Mouse (Mus musculus) erythroblast, embryonic 14.5 days (primary cell): ENCODE measurements around the gene Nxf1. TPM values are rescaled to one million over a fixed set of nuclear protein-coding genes. Genes with fewer than 3 reads are reported as not detected.

Experiments used
- H3K27me3 ChIP-seq: 2 replicates; pipeline ENCODE4 v1.6.1; 2012; ENCODE audit warnings: inconsistent platforms; ENCODE audit not compliant: control insufficient read depth
- H3K36me3 ChIP-seq: 2 replicates; pipeline ENCODE4 v1.6.1; 2012; ENCODE audit warnings: mild to moderate bottlenecking, inconsistent platforms; ENCODE audit not compliant: control insufficient read depth
- H3K4me1 ChIP-seq: 2 replicates; pipeline ENCODE4 v1.6.1; 2012; ENCODE audit warnings: inconsistent platforms; ENCODE audit not compliant: control insufficient read depth
- H3K4me3 ChIP-seq: replicated peaks from 2 replicates; pipeline ENCODE3; 2012; ENCODE audit warnings: moderate library complexity, mild to moderate bottlenecking, inconsistent platforms
- H3K9me3 ChIP-seq: 2 replicates; pipeline ENCODE4 v1.6.1; 2012; ENCODE audit warnings: low read length, inconsistent platforms, mixed read lengths; ENCODE audit not compliant: control insufficient read depth
- GATA1 ChIP-seq: IDR thresholded peaks from 2 replicates; pipeline ENCODE4 v1.6.1; 2012; ENCODE audit warnings: low read length, inconsistent platforms, mixed read lengths
- TAL1 ChIP-seq: IDR thresholded peaks from 3 replicates; pipeline ENCODE4 v1.6.1; 2012; ENCODE audit warnings: low read length, inconsistent platforms, mixed read lengths
- polyA plus RNA-seq: library from polyadenylated mRNA; stranded (reverse); fragments of >175 nt; gene quantifications from 2 replicates; pipeline ENCODE4 v1.2.3, GENCODE M21; 2012

Gene Nxf1
- polyA plus RNA-seq, 1 experiment: 3.0 TPM

- Histone ChIP-seq H3K4me3 (peak overlapping the region; percentile 73), H3K9me3 (no peaks in the 10 kb centered on the region), H3K36me3 (peaks cover 63% of the 10 kb centered on the region)
These were observed 1.2 kb upstream of the Nxf1 start for GRCm38 (mm10) chr19:8755652-8756051.

GRCm38 (mm10) chr19:8757471-8757998 is 662 bp downstream of the Nxf1 start:
- Histone ChIP-seq H3K9me3 (no peaks in the 10 kb centered on the region), H3K4me1 (peaks cover 37% of the 10 kb centered on the region), H3K36me3 (peaks cover 61% of the 10 kb centered on the region), H3K4me3 (peak overlapping the region; percentile 73), H3K27me3 (no peaks in the 10 kb centered on the region)
- TF ChIP-seq GATA1 (no peak), TAL1 (no peak)

More at GRCm38 (mm10) chr19:8755652-8756051, 1.2 kb upstream of the Nxf1 start:
- no peaks in the 10 kb centered on the region for H3K27me3 ChIP-seq
- H3K4me1 ChIP-seq: peaks cover 37% of the 10 kb centered on the region
- TF ChIP-seq TAL1 (no peak), GATA1 (no peak)

- Histone ChIP-seq H3K4me3 (peak overlapping the region; percentile 73), H3K9me3 (no peaks in the 10 kb centered on the region), H3K36me3 (peaks cover 61% of the 10 kb centered on the region), H3K27me3 (no peaks in the 10 kb centered on the region), H3K4me1 (peaks cover 36% of the 10 kb centered on the region)
- no peak for TF ChIP-seq GATA1
- no peak for TF ChIP-seq TAL1
These were observed 2.0 kb downstream of the Nxf1 start for GRCm38 (mm10) chr19:8758899-8759298.

- peaks cover 3% of the 10 kb centered on the region; the same call in 1 of the 2 replicates for H3K27me3 ChIP-seq
- no peak overlapping the region for H3K4me3 ChIP-seq
- peaks cover 25% of the 10 kb centered on the region for H3K4me1 ChIP-seq
- peaks cover 12% of the 10 kb centered on the region for H3K9me3 ChIP-seq
- TF ChIP-seq GATA1 (no peak), TAL1 (no peak)
- peaks cover 61% of the 10 kb centered on the region for H3K36me3 ChIP-seq
These were observed 3.9 kb downstream of the Nxf1 start for GRCm38 (mm10) chr19:8760757-8761156.

GRCm38 (mm10) chr19:8763276-8763675 is 6.4 kb downstream of the Nxf1 start:
- peaks cover 13% of the 10 kb centered on the region for H3K4me1 ChIP-seq
- H3K4me3 ChIP-seq: no peak overlapping the region
- peaks cover 3% of the 10 kb centered on the region; the same call in 1 of the 2 replicates for H3K27me3 ChIP-seq
- H3K9me3 ChIP-seq: peaks cover 15% of the 10 kb centered on the region
- peaks cover 82% of the 10 kb centered on the region for H3K36me3 ChIP-seq
- no peak for TF ChIP-seq TAL1
- no peak for TF ChIP-seq GATA1

- Histone ChIP-seq H3K4me1 (peaks cover 6% of the 10 kb centered on the region), H3K36me3 (peaks cover 97% of the 10 kb centered on the region), H3K9me3 (peaks cover 15% of the 10 kb centered on the region), H3K27me3 (peaks cover 3% of the 10 kb centered on the region; the same call in 1 of the 2 replicates), H3K4me3 (no peak overlapping the region)
- TF ChIP-seq GATA1 (no peak), TAL1 (no peak)
These were observed 8.7 kb downstream of the Nxf1 start for GRCm38 (mm10) chr19:8765562-8765961.

GRCm38 (mm10) chr19:8770567-8771270 is 13.8 kb downstream of the Nxf1 start, which contains the start of gene Tmem223:
Gene Tmem223, plus strand, starts transcription at chr19:8770996.
- Histone ChIP-seq H3K36me3 (peaks cover 85% of the 10 kb centered on the region), H3K4me3 (peak within 1 kb of the TSS; percentile 91), H3K9me3 (peaks cover 4% of the 10 kb centered on the region), H3K4me1 (peaks cover 45% of the 10 kb centered on the region), H3K27me3 (no peaks in the 10 kb centered on the region; the same call in 1 of the 2 replicates)
- TF ChIP-seq GATA1: no peak
- no peak for TF ChIP-seq TAL1

- Histone ChIP-seq H3K4me1 (peaks cover 55% of the 10 kb centered on the region), H3K9me3 (no peaks in the 10 kb centered on the region), H3K4me3 (peak overlapping the region; percentile 91), H3K27me3 (no peaks in the 10 kb centered on the region), H3K36me3 (peaks cover 78% of the 10 kb centered on the region)
- TF ChIP-seq GATA1 (no peak; the same call in 1 of the 2 replicates), TAL1 (0 out of 3 replicates have a peak, but pooled peaks have one; percentile 16)
These were observed 16.1 kb downstream of the Nxf1 start for GRCm38 (mm10) chr19:8772996-8773395.

GRCm38 (mm10) chr19:8773409-8773808 is 16.5 kb downstream of the Nxf1 start:
- peaks cover 78% of the 10 kb centered on the region for H3K36me3 ChIP-seq

More at GRCm38 (mm10) chr19:8773409-8773808, 16.5 kb downstream of the Nxf1 start:
- no peak for TF ChIP-seq GATA1
- no peak for TF ChIP-seq TAL1
- Histone ChIP-seq H3K27me3 (no peaks in the 10 kb centered on the region), H3K9me3 (no peaks in the 10 kb centered on the region), H3K4me1 (peaks cover 55% of the 10 kb centered on the region), H3K4me3 (peak overlapping the region; percentile 91)
